Mouse (Mus musculus) intestine, embryonic 16.5 days (tissue): Measurements from ENCODE around the gene Gm10203. TPM values are rescaled to one million over a fixed set of nuclear protein-coding genes. Genes with fewer than 3 reads are reported as not detected.
A peak's percentile ranks its signal among the peaks of the same experiment; 100 is the strongest.

ENCODE experiments used
- ATAC-seq: fragments of 200-750 bp; cut with Nextera tagmentation; 2 replicates; pipeline ENCODE4 v1.8.0; 2017; ENCODE audit warnings: moderate TSS enrichment, moderate library complexity
- H3K27ac ChIP-seq: fragments of 300-500 bp; sonication (generic); 2 replicates; pipeline ENCODE4 v1.5.1; 2014; ENCODE audit warnings: mild to moderate bottlenecking, low read length
- H3K27me3 ChIP-seq: fragments of 300-500 bp; sonication (generic); replicated peaks from 2 replicates; pipeline ENCODE4 v1.6.1; 2014; ENCODE audit warnings: low read length, control low read depth, mixed read lengths; ENCODE audit not compliant: control insufficient read depth, insufficient read depth
- H3K36me3 ChIP-seq: fragments of 300-500 bp; sonication (generic); 2 replicates; pipeline ENCODE4 v1.6.1; 2014; ENCODE audit warnings: low read length, control low read depth; ENCODE audit not compliant: control insufficient read depth, insufficient read depth
- H3K4me1 ChIP-seq: fragments of 300-500 bp; sonication (generic); 2 replicates; pipeline ENCODE4 v1.6.1; 2014; ENCODE audit warnings: low read length, control low read depth, mixed read lengths; ENCODE audit not compliant: control insufficient read depth, insufficient read depth
- H3K4me2 ChIP-seq: fragments of 300-500 bp; sonication (generic); 2 replicates; pipeline ENCODE4 v1.6.1; 2014; ENCODE audit warnings: low read depth, low read length, control low read depth
- H3K4me3 ChIP-seq: fragments of 300-500 bp; sonication (generic); 2 replicates; pipeline ENCODE4 v1.5.1; 2014; ENCODE audit warnings: mild to moderate bottlenecking, low read length
- H3K9ac ChIP-seq: fragments of 300-500 bp; sonication (generic); 2 replicates; pipeline ENCODE4 v1.6.1; 2014; ENCODE audit warnings: low read depth, low read length
- H3K9me3 ChIP-seq: fragments of 300-500 bp; sonication (generic); 2 replicates; pipeline ENCODE4 v1.6.1; 2016; ENCODE audit warnings: low read length, control low read depth; ENCODE audit not compliant: control insufficient read depth
- WGBS: fragments of 180-500 bp; shearing (Covaris S2); extraction: QIAGEN DNeasy Blood & Tissue Kit; methylation state at CpG from one replicate; pipeline ENCODE4 v1.1.7; 2014; 5-methylcytosine and 5-hydroxymethylcytosine counted together
- polyA plus RNA-seq: library from polyadenylated mRNA; unstranded; fragments of >200 nt; fragmentation: Nextera tagmentation; extraction: Ambion mirVana; gene quantifications from 2 replicates; pipeline ENCODE4 v1.2.1, GENCODE M21; 2015

The Gm10203 gene
- polyA plus RNA-seq, 1 experiment from 2014 or later, result not detected

GRCm38 (mm10) chr6:149126675-149127074, 3.3 kb upstream of the Gm10203 start:
- no peak overlapping the region for H3K9ac ChIP-seq
- ATAC-seq, result no peak
- H3K27me3 ChIP-seq, result no peaks in the 10 kb centered on the region
- no peaks in the 10 kb centered on the region for H3K4me1 ChIP-seq
- H3K9me3 ChIP-seq, result no peaks in the 10 kb centered on the region
- no peak overlapping the region for H3K27ac ChIP-seq
- H3K4me3 ChIP-seq, result no peak overlapping the region
- H3K36me3 ChIP-seq, result no peaks in the 10 kb centered on the region
- 66% methylated on average over 4 of the region's 4 CpGs for WGBS
- no peak overlapping the region for H3K4me2 ChIP-seq

GRCm38 (mm10) chr6:149131111-149131510, 1.1 kb downstream of the Gm10203 start:
- WGBS, result 29% methylated on average over 3 of the region's 3 CpGs
- H3K27me3 ChIP-seq, result no peaks in the 10 kb centered on the region
- H3K36me3 ChIP-seq, result no peaks in the 10 kb centered on the region
- ATAC-seq, result no peak
- H3K4me2 ChIP-seq, result no peak overlapping the region
- H3K27ac ChIP-seq, result no peak overlapping the region
- no peaks in the 10 kb centered on the region for H3K9me3 ChIP-seq
- H3K9ac ChIP-seq, result no peak overlapping the region
- H3K4me3 ChIP-seq, result no peak overlapping the region
- H3K4me1 ChIP-seq, result peaks cover 12% of the 10 kb centered on the region

- H3K9me3 ChIP-seq, result no peaks in the 10 kb centered on the region
- H3K9ac ChIP-seq, result no peak overlapping the region
- H3K4me1 ChIP-seq, result peaks cover 12% of the 10 kb centered on the region
- peak; percentile 55 for ATAC-seq
- H3K27me3 ChIP-seq, result no peaks in the 10 kb centered on the region
- H3K27ac ChIP-seq, result no peak overlapping the region
- no peak overlapping the region for H3K4me3 ChIP-seq
- H3K36me3 ChIP-seq, result no peaks in the 10 kb centered on the region
- no peak overlapping the region for H3K4me2 ChIP-seq
- 31% methylated on average over 5 of the region's 5 CpGs for WGBS
Measured at GRCm38 (mm10) chr6:149132311-149133077, 2.5 kb downstream of the Gm10203 start.

- Histone ChIP-seq H3K4me3 (no peak overlapping the region), H3K9ac (no peak overlapping the region), H3K27me3 (no peaks in the 10 kb centered on the region), H3K27ac (peak overlapping the region; percentile 59), H3K4me2 (no peak overlapping the region), H3K36me3 (no peaks in the 10 kb centered on the region), H3K9me3 (no peaks in the 10 kb centered on the region), H3K4me1 (peaks cover 12% of the 10 kb centered on the region)
- peak; percentile 79 for ATAC-seq
- WGBS, result 12% methylated on average over 5 of the region's 5 CpGs
Measured at GRCm38 (mm10) chr6:149134391-149135150, 4.6 kb downstream of the Gm10203 start.

GRCm38 (mm10) chr6:149135631-149136030, 5.7 kb downstream of the Gm10203 start:
- ATAC-seq, result no peak
- H3K9ac ChIP-seq, result no peak overlapping the region
- H3K27me3 ChIP-seq, result no peaks in the 10 kb centered on the region
- no peak overlapping the region for H3K27ac ChIP-seq
- 58% methylated on average over 6 of the region's 6 CpGs for WGBS
- H3K4me3 ChIP-seq, result no peak overlapping the region
- H3K9me3 ChIP-seq, result no peaks in the 10 kb centered on the region
- H3K4me2 ChIP-seq, result no peak overlapping the region
- peaks cover 12% of the 10 kb centered on the region for H3K4me1 ChIP-seq
- no peaks in the 10 kb centered on the region for H3K36me3 ChIP-seq

GRCm38 (mm10) chr6:149137936-149138335, 8.0 kb downstream of the Gm10203 start:
- 36% methylated on average over 2 of the region's 2 CpGs for WGBS
- ATAC-seq, result 0 out of 2 replicates have a peak, but pooled peaks have one; percentile 7
- H3K9me3 ChIP-seq, result no peaks in the 10 kb centered on the region
- no peak overlapping the region for H3K9ac ChIP-seq
- H3K27me3 ChIP-seq, result no peaks in the 10 kb centered on the region
- no peak overlapping the region for H3K4me3 ChIP-seq
- H3K4me2 ChIP-seq, result no peak overlapping the region
- H3K27ac ChIP-seq, result no peak overlapping the region
- no peaks in the 10 kb centered on the region for H3K36me3 ChIP-seq
- H3K4me1 ChIP-seq, result peaks cover 18% of the 10 kb centered on the region

- ATAC-seq, result no peak
- H3K27me3 ChIP-seq, result no peaks in the 10 kb centered on the region
- 89% methylated on average over 3 of the region's 3 CpGs for WGBS
- H3K9me3 ChIP-seq, result no peaks in the 10 kb centered on the region
- no peak overlapping the region for H3K27ac ChIP-seq
- H3K4me1 ChIP-seq, result peaks cover 15% of the 10 kb centered on the region
- no peak overlapping the region for H3K9ac ChIP-seq
- H3K4me2 ChIP-seq, result no peak overlapping the region
- no peak overlapping the region for H3K4me3 ChIP-seq
- H3K36me3 ChIP-seq, result no peaks in the 10 kb centered on the region
Measured at GRCm38 (mm10) chr6:149139011-149139410, 9.0 kb downstream of the Gm10203 start.

- no peak within 1 kb of the TSS for H3K27ac ChIP-seq
- H3K9me3 ChIP-seq, result no peaks in the 10 kb centered on the region
- H3K4me1 ChIP-seq, result peaks cover 11% of the 10 kb centered on the region
- no peak within 1 kb of the TSS for H3K4me2 ChIP-seq
- H3K9ac ChIP-seq, result no peak within 1 kb of the TSS
- ATAC-seq, result no peak
- H3K36me3 ChIP-seq, result peaks cover 4% of the 10 kb centered on the region; the same call in 1 of the 2 replicates
- WGBS, result 74% methylated on average over 1 of the region's 1 CpGs
- no peak within 1 kb of the TSS for H3K4me3 ChIP-seq
- H3K27me3 ChIP-seq, result no peaks in the 10 kb centered on the region
Measured at GRCm38 (mm10) chr6:149139471-149139870, 9.5 kb downstream of the Gm10203 start, which contains the start of gene Etfbkmt. Gene Etfbkmt, plus strand, starts transcription at chr6:149139849.

- H3K4me1 ChIP-seq, result peaks cover 6% of the 10 kb centered on the region
- H3K4me3 ChIP-seq, result peak overlapping the region; percentile 62
- H3K36me3 ChIP-seq, result peaks cover 8% of the 10 kb centered on the region; the same call in 1 of the 2 replicates
- H3K9me3 ChIP-seq, result no peaks in the 10 kb centered on the region
- peak; percentile 94 for ATAC-seq
- H3K27ac ChIP-seq, result peak overlapping the region; percentile 73
- peak overlapping the region; percentile 80 for H3K4me2 ChIP-seq
- peak overlapping the region; percentile 72 for H3K9ac ChIP-seq
- WGBS, result 5% methylated on average over 36 of the region's 36 CpGs
- H3K27me3 ChIP-seq, result no peaks in the 10 kb centered on the region
Measured at GRCm38 (mm10) chr6:149141393-149142173, 11.6 kb downstream of the Gm10203 start.
